13 mouse cellular contexts compared by ENCODE assay signal in the genomic region with DNA sequence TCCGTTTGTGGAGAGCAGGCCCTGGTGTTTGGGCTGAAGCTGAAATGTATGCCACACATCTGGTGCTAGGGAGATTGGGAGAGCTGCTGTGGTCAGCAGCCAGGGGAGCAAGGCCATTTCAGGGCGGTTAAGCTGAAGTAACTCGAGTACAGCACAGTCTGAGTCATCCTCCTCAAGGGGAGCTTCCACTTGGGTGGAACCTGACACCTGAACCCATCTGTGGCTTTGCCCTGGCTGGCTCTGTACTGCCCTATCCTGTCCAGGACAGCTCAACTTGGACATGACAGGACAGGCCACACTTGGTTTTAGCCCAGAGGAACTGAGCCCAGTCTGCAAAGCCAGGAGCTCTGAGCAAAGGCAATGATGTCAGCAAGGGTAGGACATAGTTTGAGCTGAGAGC.
A peak's percentile ranks its signal among the peaks of the same experiment; 100 is the strongest.
DNase-seq lines count a peak whose midpoint lies in the region; ATAC-seq lines count a peak whose summit lies in the region.
"Had no signal": no experiment of that assay in that cellular context is flagged by ENCODE, and none has a peak within 500 bp of the region (broad histone marks: within the 10 kb centered on the region; RNA-seq: fewer than 3 reads in every experiment).

No protein-coding gene starts in this region.

- peak; percentile 98 for ATAC-seq in kidney, embryonic 15.5 days (replicated peaks; ENCODE audit: low FRiP score)
- ATAC-seq in hindbrain, embryonic 16.5 days: no peak
- ATAC-seq: CD4-positive, CD25-positive, alpha-beta regulatory T cell, adult 4 months; forebrain, embryonic 16.5 days had no signal

- H3K4me1 ChIP-seq in kidney, embryonic 15.5 days: 0 out of 2 replicates have a peak, but pooled peaks cover 3% of the 10 kb centered on the region
- H3K4me1 ChIP-seq in limb, embryonic 10.5 days: peaks cover 8% of the 10 kb centered on the region; the same call in 1 of the 2 replicates
- no peaks in the 10 kb centered on the region for H3K4me1 ChIP-seq in hindbrain, embryonic 16.5 days (ENCODE audit: control insufficient read depth, insufficient read depth, low read depth, low read length)
- H3K4me1 ChIP-seq: midbrain, embryonic 10.5 days had no signal

- no peak overlapping the region for H3K27ac ChIP-seq in kidney, embryonic 15.5 days
- H3K27ac ChIP-seq in limb, embryonic 10.5 days: peak overlapping the region; percentile 4; the same call in 1 of the 2 replicates
- no peak overlapping the region for H3K27ac ChIP-seq in hindbrain, embryonic 16.5 days (ENCODE audit: low read depth, low read length)
- H3K27ac ChIP-seq: midbrain, embryonic 10.5 days had no signal

- DNase-seq in kidney, adult 11 months: no peak
- DNase-seq in embryo, embryonic 10.5 days (ENCODE audit: low spot score): peak; percentile 5
- peak; percentile 75 for DNase-seq in gastrocnemius, postnatal 14 days
- no peak for DNase-seq in limb, embryonic 10.5 days (ENCODE audit: low spot score)
- no peak for DNase-seq in left cerebral cortex, postnatal 4 days
- no peak for DNase-seq in layer of hippocampus, adult 11-12 months (ENCODE audit: low spot score)
- DNase-seq: adrenal gland, postnatal 25 days; lung, adult 2 months had no signal

- no peaks in the 10 kb centered on the region for H3K9me3 ChIP-seq in kidney, embryonic 15.5 days (replicated peaks)
- H3K9me3 ChIP-seq in limb, embryonic 10.5 days (replicated peaks): no peaks in the 10 kb centered on the region
- no peaks in the 10 kb centered on the region for H3K9me3 ChIP-seq in hindbrain, embryonic 16.5 days (ENCODE audit: control insufficient read depth, low read length)
- H3K9me3 ChIP-seq: midbrain, embryonic 10.5 days had no signal

- H3K27me3 ChIP-seq in kidney, embryonic 15.5 days: no peaks in the 10 kb centered on the region
- no peaks in the 10 kb centered on the region for H3K27me3 ChIP-seq in limb, embryonic 10.5 days (ENCODE audit: low read depth, poor library complexity, severe bottlenecking)
- no peaks in the 10 kb centered on the region for H3K27me3 ChIP-seq in hindbrain, embryonic 16.5 days (replicated peaks; ENCODE audit: control insufficient read depth, insufficient read depth, low read length)

- intact Hi-C loops in gastrocnemius, postnatal 14 days (cut with DNase I; ENCODE audit: low total_unique reads): no loop called here
- intact Hi-C loops in left cerebral cortex, postnatal 4 days (cut with DNase I): no loop called here

- no peak overlapping the region for H3K9ac ChIP-seq in kidney, embryonic 15.5 days
- H3K9ac ChIP-seq in hindbrain, embryonic 16.5 days (ENCODE audit: low read depth, low read length): no peak overlapping the region

- 20% methylated on average over 3 of the region's 3 CpGs for WGBS in kidney, embryonic 15.5 days
- WGBS in limb, embryonic 10.5 days: 46% methylated on average over 3 of the region's 3 CpGs
- WGBS in hindbrain, embryonic 16.5 days: 57% methylated on average over 3 of the region's 3 CpGs

- no peak overlapping the region for H3K4me2 ChIP-seq in kidney, embryonic 15.5 days
- H3K4me2 ChIP-seq in hindbrain, embryonic 16.5 days (ENCODE audit: low read length): no peak overlapping the region

- no peaks in the 10 kb centered on the region for H3K36me3 ChIP-seq in kidney, embryonic 15.5 days
- no peaks in the 10 kb centered on the region for H3K36me3 ChIP-seq in limb, embryonic 10.5 days
- H3K36me3 ChIP-seq in hindbrain, embryonic 16.5 days (ENCODE audit: control insufficient read depth, insufficient read depth, low read length): no peaks in the 10 kb centered on the region
- H3K36me3 ChIP-seq: midbrain, embryonic 10.5 days had no signal

- H3K4me3 ChIP-seq in kidney, embryonic 15.5 days (replicated peaks): no peak overlapping the region
- H3K4me3 ChIP-seq in limb, embryonic 10.5 days: no peak overlapping the region
- H3K4me3 ChIP-seq in hindbrain, embryonic 16.5 days (ENCODE audit: low read length): no peak overlapping the region
- H3K4me3 ChIP-seq: midbrain, embryonic 10.5 days had no signal

Comparison
In these comparisons a context has a peak if more than half of its experiments do, and no peak if none do; other contexts are left out.
1. DNase-seq: peak in embryo, embryonic 10.5 days (single experiment) and gastrocnemius, postnatal 14 days (single experiment); none in kidney, adult 11 months (single experiment), limb, embryonic 10.5 days (single experiment), left cerebral cortex, postnatal 4 days (single experiment) and layer of hippocampus, adult 11-12 months (single experiment).